Mouse (Mus musculus): ENCODE results near the gene Fam171a1. TPM values are rescaled to one million over a fixed set of nuclear protein-coding genes. Genes with fewer than 3 reads are reported as not detected.
A peak's percentile ranks its signal among the peaks of the same experiment; 100 is the strongest.
"Not testable (repeated sequence)": the region's sequence is repeated elsewhere in the genome, so short reads cannot be mapped to it uniquely, and the experiment has no call there.

Fam171a1 gene
- total RNA-seq (2014; rRNA removed) (56.5 and 60.3 TPM in 2 replicates), polyA plus RNA-seq (2015; fragmentation: Nextera tagmentation; extraction: Ambion mirVana) (32.7 and 35.4 TPM in 2 replicates)

DNA sequence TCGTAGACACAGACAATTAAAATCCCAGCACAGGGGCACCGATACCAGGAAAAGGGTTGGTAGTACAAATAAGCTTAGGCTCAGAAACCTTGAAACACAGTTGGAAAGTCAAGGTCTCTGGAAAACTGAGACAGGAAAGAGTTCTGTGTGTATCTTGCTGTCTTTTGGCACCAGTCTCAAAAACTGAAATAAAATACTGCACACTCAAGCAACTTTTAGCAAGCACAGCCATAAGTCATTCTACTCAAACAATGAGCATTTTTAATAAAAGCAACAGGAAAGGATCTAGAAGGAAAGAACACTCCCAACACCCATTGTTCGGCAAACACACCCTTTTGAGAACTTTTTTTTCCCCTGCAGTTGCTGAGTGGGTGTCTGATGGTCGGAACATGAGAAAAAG lies at the start of gene Fam171a1:
Gene Fam171a1, plus strand, starts transcription at position 359 of the 400 bp plus-strand sequence.
- no peaks in the 10 kb centered on the region for H3K36me3 ChIP-seq (ENCODE audit: insufficient read depth, low read length)

DNA sequence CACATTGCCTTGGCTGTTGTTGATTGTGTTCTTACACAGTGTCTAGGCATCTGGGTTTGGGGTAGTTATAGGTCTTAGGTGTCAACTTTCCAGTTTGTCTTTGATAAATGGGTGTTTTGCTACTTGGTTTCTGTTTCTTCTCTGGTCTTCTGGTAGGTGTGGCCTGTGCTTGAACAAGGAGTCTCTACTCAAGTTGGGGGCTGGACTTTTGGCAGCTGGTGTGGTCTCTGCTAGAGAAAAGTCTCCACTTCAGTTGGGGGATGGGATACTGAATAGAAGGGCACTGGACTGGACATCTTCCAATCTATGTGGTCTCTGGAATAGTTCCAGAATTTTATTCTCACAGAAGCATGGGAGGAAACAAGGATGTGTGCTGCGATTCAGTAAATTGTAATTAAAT lies 44.9 kb upstream of the Fam171a1 start:
- Histone ChIP-seq H3K4me3 (ENCODE audit: low read length) (no peak overlapping the region), H3K27ac (no peak overlapping the region), H3K4me2 (ENCODE audit: low read depth, low read length) (no peak overlapping the region), H3K4me1 (ENCODE audit: insufficient read depth, low read length) (no peaks in the 10 kb centered on the region), H3K9me3 (ENCODE audit: low read length) (peaks cover 7% of the 10 kb centered on the region; the same call in 1 of the 2 replicates), H3K9ac (replicated peaks; ENCODE audit: low read length) (no peak overlapping the region), H3K36me3 (ENCODE audit: insufficient read depth, low read length) (no peaks in the 10 kb centered on the region), H3K27me3 (ENCODE audit: insufficient read depth, low read length) (no peaks in the 10 kb centered on the region)
- 86% methylated on average over 1 of the region's 1 CpGs for WGBS
- DNase-seq (ENCODE audit: low spot score) (no peak), ATAC-seq (no peak)
- TF ChIP-seq CTCF (IDR thresholded peaks at IDR 0.05; ENCODE audit: low read depth), result no peak

More for the DNA sequence above, at the start of gene Fam171a1:
- 83% methylated on average over 4 of the region's 4 CpGs for WGBS
- ATAC-seq (no peak), DNase-seq (ENCODE audit: low spot score) (no peak)
- Histone ChIP-seq H3K4me2 (ENCODE audit: low read depth, low read length) (no peak within 1 kb of the TSS), H3K4me1 (ENCODE audit: insufficient read depth, low read length) (no peaks in the 10 kb centered on the region), H3K9me3 (ENCODE audit: low read length) (no peaks in the 10 kb centered on the region), H3K9ac (replicated peaks; ENCODE audit: low read length) (no peak within 1 kb of the TSS), H3K27ac (no peak within 1 kb of the TSS), H3K27me3 (ENCODE audit: insufficient read depth, low read length) (no peaks in the 10 kb centered on the region), H3K4me3 (ENCODE audit: low read length) (no peak within 1 kb of the TSS)
- no peak for TF ChIP-seq CTCF (IDR thresholded peaks at IDR 0.05; ENCODE audit: low read depth)

DNA sequence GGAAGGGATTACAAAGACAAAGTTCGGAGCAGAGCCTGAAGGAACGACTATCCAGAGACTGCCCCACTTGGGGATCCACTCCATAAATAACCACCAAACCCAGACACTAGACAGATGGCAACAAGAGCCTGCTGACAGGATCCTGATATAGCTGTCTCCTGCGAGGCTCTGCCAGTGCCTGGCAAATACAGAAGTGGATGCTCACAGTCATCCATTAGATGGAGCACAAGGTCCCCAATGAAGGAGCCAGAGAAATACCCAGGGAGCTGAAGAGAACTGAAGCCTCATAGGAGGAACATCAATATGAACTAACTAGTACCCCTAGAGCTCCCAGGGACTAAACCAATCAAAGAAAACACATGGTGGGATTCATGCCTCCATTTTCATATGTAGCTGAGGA lies 25.7 kb upstream of the Fam171a1 start:
- WGBS, result 72% methylated on average over 3 of the region's 3 CpGs
- H3K9ac ChIP-seq (replicated peaks; ENCODE audit: low read length); H3K4me3 ChIP-seq (ENCODE audit: low read length); H3K36me3 ChIP-seq (ENCODE audit: insufficient read depth, low read length); ATAC-seq; H3K9me3 ChIP-seq (ENCODE audit: low read length); H3K4me2 ChIP-seq (ENCODE audit: low read depth, low read length); H3K4me1 ChIP-seq (ENCODE audit: insufficient read depth, low read length); DNase-seq (ENCODE audit: low spot score); H3K27me3 ChIP-seq (ENCODE audit: insufficient read depth, low read length); H3K27ac ChIP-seq: not testable (repeated sequence)

DNA sequence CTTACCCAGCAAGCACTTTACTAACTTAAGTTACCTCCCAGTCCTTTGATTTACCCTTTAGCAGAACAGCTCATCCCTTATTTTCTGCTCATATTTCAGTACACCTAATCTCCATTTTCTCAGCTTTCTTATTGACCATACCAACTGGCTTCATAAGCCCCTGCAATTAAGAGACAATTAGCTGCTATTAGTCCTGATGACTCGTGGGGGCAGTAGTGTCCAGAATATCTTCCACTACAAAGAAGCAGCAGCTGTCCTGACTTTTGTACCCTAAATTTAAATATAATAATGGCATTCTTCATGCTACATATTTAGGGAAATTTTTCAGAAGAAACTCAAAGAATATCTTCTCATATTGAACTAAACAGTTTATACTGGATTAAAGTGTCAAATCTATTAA lies 24.8 kb upstream of the Fam171a1 start:
- DNase-seq (ENCODE audit: low spot score) (peak; percentile 56), ATAC-seq (no peak)
- no peak overlapping the region for H3K9ac ChIP-seq (replicated peaks; ENCODE audit: low read length)
- H3K4me1 ChIP-seq (ENCODE audit: insufficient read depth, low read length), result no peaks in the 10 kb centered on the region
- peak; percentile 57 for TF ChIP-seq CTCF (IDR thresholded peaks at IDR 0.05; ENCODE audit: low read depth)
- H3K4me2 ChIP-seq (ENCODE audit: low read depth, low read length), result no peak overlapping the region
- H3K27ac ChIP-seq, result no peak overlapping the region
- 22% methylated on average over 1 of the region's 1 CpGs for WGBS
- no peak overlapping the region for H3K4me3 ChIP-seq (ENCODE audit: low read length)
- H3K27me3 ChIP-seq (ENCODE audit: insufficient read depth, low read length), result no peaks in the 10 kb centered on the region
- no peaks in the 10 kb centered on the region for H3K36me3 ChIP-seq (ENCODE audit: insufficient read depth, low read length)
- H3K9me3 ChIP-seq (ENCODE audit: low read length), result no peaks in the 10 kb centered on the region

DNA sequence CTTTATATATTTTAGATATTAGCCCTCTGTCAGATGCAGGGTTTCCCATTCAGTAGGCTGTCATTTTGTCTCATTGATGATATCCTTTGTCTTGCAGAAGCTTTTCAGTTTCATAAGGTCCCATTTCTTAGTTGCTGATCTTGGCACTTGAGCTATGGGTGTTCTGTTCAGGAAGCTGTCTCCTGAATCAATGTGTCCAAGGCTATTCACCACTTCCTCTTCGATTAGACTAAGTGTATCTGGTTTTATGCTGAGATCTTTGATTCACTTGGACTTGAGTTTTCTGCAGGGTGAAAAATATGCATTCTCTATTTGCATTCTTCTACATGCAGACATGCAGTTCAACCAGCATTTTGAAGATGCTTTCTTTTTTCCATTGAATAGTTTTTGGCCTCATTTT lies 17.9 kb upstream of the Fam171a1 start:
- TF ChIP-seq CTCF (IDR thresholded peaks at IDR 0.05; ENCODE audit: low read depth), result no peak
- no peak for DNase-seq (ENCODE audit: low spot score)
- 59% methylated on average over 1 of the region's 1 CpGs for WGBS
- no peaks in the 10 kb centered on the region for H3K9me3 ChIP-seq (ENCODE audit: low read length)
- no peak overlapping the region for H3K4me3 ChIP-seq (ENCODE audit: low read length)
- no peak overlapping the region for H3K9ac ChIP-seq (replicated peaks; ENCODE audit: low read length)
- ATAC-seq, result no peak
- no peak overlapping the region for H3K27ac ChIP-seq
- H3K4me1 ChIP-seq (ENCODE audit: insufficient read depth, low read length), result no peaks in the 10 kb centered on the region
- no peaks in the 10 kb centered on the region for H3K36me3 ChIP-seq (ENCODE audit: insufficient read depth, low read length)
- H3K4me2 ChIP-seq (ENCODE audit: low read depth, low read length), result no peak overlapping the region
- H3K27me3 ChIP-seq (ENCODE audit: insufficient read depth, low read length), result no peaks in the 10 kb centered on the region

DNA sequence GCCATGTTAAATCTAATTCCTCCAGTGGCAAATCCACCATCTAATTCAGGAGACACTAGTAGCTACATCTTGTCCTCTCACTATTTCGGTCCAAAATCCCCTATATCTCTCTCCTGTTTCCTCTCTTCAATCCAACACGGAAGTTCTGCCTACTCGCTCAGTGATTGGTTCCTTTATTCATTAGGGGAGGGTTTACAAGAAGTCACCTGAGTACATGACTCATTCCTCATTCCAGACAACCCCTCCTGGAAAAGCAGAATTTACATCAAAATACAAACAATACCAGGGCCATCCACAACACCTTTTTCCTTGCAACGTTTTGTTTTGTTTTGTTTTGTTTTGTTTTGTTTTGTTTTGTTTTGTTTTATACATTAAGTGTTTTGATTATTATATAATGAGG lies 14.1 kb upstream of the Fam171a1 start:
- Histone ChIP-seq H3K27ac (no peak overlapping the region), H3K4me2 (ENCODE audit: low read depth, low read length) (no peak overlapping the region), H3K27me3 (ENCODE audit: insufficient read depth, low read length) (no peaks in the 10 kb centered on the region), H3K36me3 (ENCODE audit: insufficient read depth, low read length) (no peaks in the 10 kb centered on the region), H3K9ac (replicated peaks; ENCODE audit: low read length) (no peak overlapping the region), H3K4me1 (ENCODE audit: insufficient read depth, low read length) (no peaks in the 10 kb centered on the region), H3K9me3 (ENCODE audit: low read length) (no peaks in the 10 kb centered on the region), H3K4me3 (ENCODE audit: low read length) (no peak overlapping the region)
- no peak for ATAC-seq
- WGBS, result 79% methylated on average over 4 of the region's 4 CpGs
- no peak for DNase-seq (ENCODE audit: low spot score)
- no peak for TF ChIP-seq CTCF (IDR thresholded peaks at IDR 0.05; ENCODE audit: low read depth)

DNA sequence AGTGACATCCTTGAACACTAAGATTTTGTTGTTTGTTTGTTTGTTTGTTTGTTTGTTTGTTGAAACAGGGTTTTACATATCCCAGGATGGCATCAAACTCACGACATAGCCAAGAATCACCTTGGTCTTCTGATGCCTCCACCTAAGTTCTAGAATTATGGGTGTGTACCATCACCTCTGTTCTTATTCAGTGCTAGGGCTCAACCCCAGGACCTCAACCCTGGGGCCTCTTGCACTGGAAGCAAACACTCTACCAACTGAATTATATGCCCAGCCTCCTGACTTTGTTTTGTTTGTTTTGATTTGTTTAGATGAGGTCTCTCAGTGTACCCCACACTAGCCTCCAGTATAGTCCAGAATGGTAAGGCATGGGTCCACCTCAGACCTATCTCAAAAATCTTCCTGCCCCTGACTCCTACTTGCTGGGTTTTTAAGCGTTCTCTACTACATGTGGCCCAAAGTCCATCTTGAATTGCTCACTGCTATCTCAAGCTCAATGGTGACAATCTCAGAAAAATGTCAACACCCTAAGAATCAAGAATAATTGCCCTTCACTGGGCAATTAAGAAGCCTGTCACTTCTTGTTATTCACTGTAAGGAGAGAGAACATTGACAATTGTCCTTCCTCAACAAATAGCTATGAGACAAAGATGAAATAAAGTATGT lies 12.6 kb upstream of the Fam171a1 start:
- Histone ChIP-seq H3K27ac (no peak overlapping the region), H3K36me3 (ENCODE audit: insufficient read depth, low read length) (no peaks in the 10 kb centered on the region), H3K4me3 (ENCODE audit: low read length) (no peak overlapping the region), H3K4me1 (ENCODE audit: insufficient read depth, low read length) (no peaks in the 10 kb centered on the region), H3K27me3 (ENCODE audit: insufficient read depth, low read length) (no peaks in the 10 kb centered on the region), H3K9ac (replicated peaks; ENCODE audit: low read length) (no peak overlapping the region), H3K9me3 (ENCODE audit: low read length) (no peaks in the 10 kb centered on the region), H3K4me2 (ENCODE audit: low read depth, low read length) (no peak overlapping the region)
- ATAC-seq (no peak), DNase-seq (ENCODE audit: low spot score) (no peak)
- no peak for TF ChIP-seq CTCF (IDR thresholded peaks at IDR 0.05; ENCODE audit: low read depth)
- WGBS, result 81% methylated on average over 2 of the region's 2 CpGs
